Mouse (Mus musculus): Measurements from ENCODE around the gene Cdk2ap2. TPM values are rescaled to one million over a fixed set of nuclear protein-coding genes. Genes with fewer than 3 reads are reported as not detected.
A peak's percentile ranks its signal among the peaks of the same experiment; 100 is the strongest.
"Not testable (repeated sequence)": the region's sequence is repeated elsewhere in the genome, so short reads cannot be mapped to it uniquely, and the experiment has no call there.

The Cdk2ap2 gene
- polyA plus RNA-seq, 1 experiment, result 247 TPM

DNA sequence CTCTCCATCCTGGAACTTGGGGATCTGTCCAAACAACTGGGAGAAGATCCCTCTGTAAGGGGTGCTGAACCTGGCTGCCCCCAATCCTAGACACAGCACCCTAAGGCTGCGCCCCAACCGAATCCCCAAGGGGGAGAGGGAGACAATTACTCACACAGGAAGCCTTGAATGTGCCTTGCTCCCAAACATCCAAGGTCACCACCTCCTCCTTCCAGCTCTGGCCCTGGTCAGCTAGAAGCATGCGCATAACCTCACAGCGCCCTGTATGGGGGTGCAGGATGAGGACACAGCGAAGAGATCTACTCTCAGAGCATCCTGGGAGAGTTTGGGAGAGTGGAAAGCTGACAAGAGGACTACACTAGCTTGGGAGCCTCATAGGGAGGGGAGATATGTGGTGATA, 38.4 kb upstream of the Cdk2ap2 start:
- H3K4me3 ChIP-seq (ENCODE audit: extremely low read depth, insufficient read depth, insufficient read length), result peak overlapping the region; percentile 35; the same call in 1 of the 2 replicates
- H3K27me3 ChIP-seq (ENCODE audit: control insufficient read depth, insufficient read depth, low read length), result no peaks in the 10 kb centered on the region
- no peaks in the 10 kb centered on the region for H3K36me3 ChIP-seq (ENCODE audit: control insufficient read depth, insufficient read depth, low read length)
- peak overlapping the region; percentile 71 for H3K27ac ChIP-seq (ENCODE audit: insufficient read depth, low read length)
- DNase-seq (ENCODE audit: low read depth in 1 of 2, low spot score in 2 of 2), result no peak
- no peak for TF ChIP-seq CTCF (IDR thresholded peaks at IDR 0.05; ENCODE audit: extremely low read depth, insufficient read depth, insufficient read length, insufficient replicate concordance)
- H3K4me1 ChIP-seq (ENCODE audit: control insufficient read depth, insufficient read depth, insufficient read length), result peaks cover 2% of the 10 kb centered on the region; the same call in 1 of the 2 replicates
- WGBS, result 88% methylated on average over 5 of the region's 5 CpGs

DNA sequence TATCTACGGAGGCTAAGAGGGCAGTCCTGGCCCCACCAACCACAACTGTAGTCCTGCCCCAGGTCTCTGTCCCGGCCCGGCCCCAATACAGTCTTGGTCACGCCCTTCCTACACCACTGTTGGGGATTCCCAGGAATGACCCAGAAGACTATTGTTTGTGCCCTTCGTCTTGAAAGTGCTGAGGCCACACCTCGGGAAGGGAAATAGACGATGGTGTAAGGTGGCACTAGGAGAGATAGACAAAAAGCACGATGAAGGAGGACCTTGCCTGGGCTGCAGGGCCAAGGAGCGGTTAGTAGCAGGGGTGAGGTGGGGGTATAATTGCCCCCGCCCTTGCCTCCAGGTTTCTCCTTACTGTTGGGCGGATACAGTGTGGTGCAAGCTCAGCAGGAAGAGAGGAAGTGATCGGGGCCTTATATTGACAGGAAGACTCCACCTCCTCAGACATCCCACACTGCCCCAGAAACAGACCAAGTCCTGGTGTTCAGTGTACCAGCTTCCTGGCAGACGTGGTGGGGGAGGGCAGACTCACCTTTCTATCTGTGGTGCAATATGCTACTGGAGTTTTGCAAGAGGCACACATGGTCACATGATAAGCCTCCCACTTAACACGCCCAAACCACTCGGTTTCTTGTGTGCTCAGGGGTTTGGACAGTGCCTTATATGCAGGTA, 37.8 kb upstream of the Cdk2ap2 start, which contains the start of gene Gstp3:
Gene Gstp3 (minus strand): TSS at position 501 of the 672 bp plus-strand sequence.
- Histone ChIP-seq H3K36me3 (ENCODE audit: control insufficient read depth, insufficient read depth, low read length) (no peaks in the 10 kb centered on the region), H3K4me3 (ENCODE audit: extremely low read depth, insufficient read depth, insufficient read length) (peak within 1 kb of the TSS; percentile 35; the same call in 1 of the 2 replicates), H3K27me3 (ENCODE audit: control insufficient read depth, insufficient read depth, low read length) (no peaks in the 10 kb centered on the region), H3K4me1 (ENCODE audit: control insufficient read depth, insufficient read depth, insufficient read length) (peaks cover 2% of the 10 kb centered on the region; the same call in 1 of the 2 replicates), H3K27ac (ENCODE audit: insufficient read depth, low read length) (peak within 1 kb of the TSS; percentile 71)
- no peak for TF ChIP-seq POLR2A (IDR thresholded peaks at IDR 0.05; ENCODE audit: low read depth, low read length)
- no peak for TF ChIP-seq CTCF (IDR thresholded peaks at IDR 0.05; ENCODE audit: extremely low read depth, insufficient read depth, insufficient read length, insufficient replicate concordance)
- 35% methylated on average over 15 of the region's 15 CpGs for WGBS
- no peak for DNase-seq (ENCODE audit: low read depth in 1 of 2, low spot score in 2 of 2)

DNA sequence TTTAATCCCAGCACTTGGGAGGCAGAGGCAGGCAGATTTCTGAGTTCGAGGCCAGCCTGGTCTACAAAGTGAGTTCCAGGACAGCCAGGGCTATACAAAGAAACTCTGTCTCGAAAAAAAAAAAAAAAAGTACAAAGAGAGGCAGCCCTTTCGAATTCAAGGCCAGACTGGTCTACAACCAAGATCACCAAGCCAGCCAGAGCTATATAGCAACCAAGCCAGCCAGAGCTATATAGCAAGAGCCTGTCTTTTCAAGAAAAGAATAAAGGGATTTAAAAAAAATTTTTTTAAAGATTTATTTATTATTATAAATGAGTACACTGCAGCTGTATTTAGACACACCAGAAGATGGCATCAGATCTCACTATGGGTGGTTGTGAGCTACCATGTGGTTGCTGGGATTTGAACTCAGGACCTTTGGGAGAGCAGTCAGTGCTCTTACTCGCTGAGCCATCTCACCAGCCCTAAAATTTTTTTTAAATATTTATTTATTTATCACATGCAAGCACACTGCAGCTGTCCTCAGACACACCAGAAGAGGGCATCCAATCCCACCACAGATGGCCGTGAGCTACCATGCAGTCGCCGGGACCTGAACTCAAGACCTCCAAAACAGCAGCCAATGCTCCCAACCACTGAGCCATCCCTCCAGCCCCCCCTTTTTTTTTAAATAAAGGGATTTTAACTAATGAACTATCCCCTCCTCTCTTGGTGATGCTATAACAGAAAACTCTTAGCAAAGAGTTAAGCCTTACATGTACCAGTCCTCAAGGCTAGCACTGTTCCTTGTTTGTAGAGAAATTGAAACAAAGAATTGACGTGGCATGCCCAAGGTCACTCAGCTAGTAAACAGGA, 36.7 kb upstream of the Cdk2ap2 start:
- not testable (repeated sequence) for H3K36me3 ChIP-seq (ENCODE audit: control insufficient read depth, insufficient read depth, low read length); H3K4me3 ChIP-seq (ENCODE audit: extremely low read depth, insufficient read depth, insufficient read length); DNase-seq (ENCODE audit: low read depth in 1 of 2, low spot score in 2 of 2); H3K4me1 ChIP-seq (ENCODE audit: control insufficient read depth, insufficient read depth, insufficient read length); H3K27me3 ChIP-seq (ENCODE audit: control insufficient read depth, insufficient read depth, low read length)
- 86% methylated on average over 8 of the region's 8 CpGs for WGBS
- peak overlapping the region; percentile 71; the same call in 1 of the 2 replicates for H3K27ac ChIP-seq (ENCODE audit: insufficient read depth, low read length)

DNA sequence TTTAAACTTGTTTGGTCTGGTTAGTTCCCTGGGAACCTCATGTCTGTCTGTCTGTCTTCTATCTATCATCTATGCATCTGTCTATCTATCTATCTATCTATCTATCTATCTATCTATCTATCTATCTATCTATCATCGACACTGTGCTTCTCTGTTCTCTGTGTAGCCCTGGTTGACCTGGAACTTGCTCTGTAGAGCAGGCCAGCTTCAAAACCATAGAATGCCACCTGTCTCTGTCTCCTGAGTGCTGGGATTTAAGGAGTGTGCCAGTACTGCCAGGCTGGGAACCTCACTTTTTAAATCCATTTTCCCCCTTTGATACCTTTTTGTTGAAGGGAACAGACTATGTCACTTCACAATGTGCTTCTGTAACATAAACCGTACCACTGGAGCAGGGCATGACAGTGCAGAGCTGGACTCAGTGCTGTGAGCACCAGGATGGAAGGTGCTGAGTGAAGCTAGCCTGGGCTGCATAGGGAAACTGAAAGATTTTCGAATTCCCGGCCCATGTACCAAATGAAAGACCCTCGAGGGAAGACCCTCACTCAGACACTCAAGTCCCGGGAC, 36.0 kb upstream of the Cdk2ap2 start:
- 70% methylated on average over 6 of the region's 6 CpGs for WGBS
- H3K27me3 ChIP-seq (ENCODE audit: control insufficient read depth, insufficient read depth, low read length), result no peaks in the 10 kb centered on the region
- no peak overlapping the region; the same call in 1 of the 2 replicates for H3K4me3 ChIP-seq (ENCODE audit: extremely low read depth, insufficient read depth, insufficient read length)
- no peak for DNase-seq (ENCODE audit: low read depth in 1 of 2, low spot score in 2 of 2)
- peaks cover 2% of the 10 kb centered on the region; the same call in 1 of the 2 replicates for H3K4me1 ChIP-seq (ENCODE audit: control insufficient read depth, insufficient read depth, insufficient read length)
- H3K27ac ChIP-seq (ENCODE audit: insufficient read depth, low read length), result peak overlapping the region; percentile 42
- no peaks in the 10 kb centered on the region for H3K36me3 ChIP-seq (ENCODE audit: control insufficient read depth, insufficient read depth, low read length)
- TF ChIP-seq CTCF (IDR thresholded peaks at IDR 0.05; ENCODE audit: extremely low read depth, insufficient read depth, insufficient read length, insufficient replicate concordance) (no peak), POLR2A (IDR thresholded peaks at IDR 0.05; ENCODE audit: low read depth, low read length) (no peak)

DNA sequence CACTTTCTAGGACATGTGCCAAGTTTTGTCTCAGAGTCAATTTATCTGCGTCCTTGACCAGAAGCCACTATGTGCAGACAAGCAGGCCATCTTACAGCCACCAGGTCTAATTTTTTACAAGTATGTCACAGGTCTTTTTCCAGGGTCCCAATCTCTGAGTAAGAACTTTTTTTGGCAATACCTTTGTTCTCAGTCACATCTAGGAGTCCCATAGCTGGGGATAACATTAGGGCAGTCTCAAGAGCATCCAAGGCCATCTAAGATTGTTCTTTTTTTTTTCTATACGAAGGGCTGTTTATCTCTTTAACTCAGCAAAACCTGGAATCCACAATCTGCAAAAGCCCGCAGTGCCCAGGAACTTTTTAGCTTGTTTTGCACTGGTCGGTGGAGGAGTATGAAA, 33.6 kb upstream of the Cdk2ap2 start:
- H3K27ac ChIP-seq (ENCODE audit: insufficient read depth, low read length); DNase-seq (ENCODE audit: low read depth in 1 of 2, low spot score in 2 of 2); H3K36me3 ChIP-seq (ENCODE audit: control insufficient read depth, insufficient read depth, low read length); H3K27me3 ChIP-seq (ENCODE audit: control insufficient read depth, insufficient read depth, low read length); H3K4me1 ChIP-seq (ENCODE audit: control insufficient read depth, insufficient read depth, insufficient read length); H3K4me3 ChIP-seq (ENCODE audit: extremely low read depth, insufficient read depth, insufficient read length): not testable (repeated sequence)
- 49% methylated on average over 4 of the region's 4 CpGs for WGBS

DNA sequence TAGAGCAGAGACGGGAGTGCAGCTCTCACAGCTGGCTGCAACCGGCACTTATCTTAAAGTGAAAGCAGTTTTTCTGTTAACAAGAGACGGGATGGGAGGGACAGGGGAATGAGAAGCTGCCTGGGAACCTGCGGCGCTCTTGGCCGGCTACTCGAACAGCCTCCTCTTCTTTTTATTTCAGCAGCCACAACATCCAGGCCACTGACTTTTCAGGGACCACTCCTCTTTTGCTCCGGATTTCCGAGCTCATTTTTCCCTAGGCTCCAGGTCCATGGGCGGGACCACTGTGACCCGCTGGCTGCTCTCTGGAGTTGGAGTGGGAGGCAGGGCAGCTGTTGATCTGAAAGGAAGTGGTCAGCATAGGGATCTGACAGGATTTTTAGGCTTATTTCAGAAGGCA, 32.5 kb upstream of the Cdk2ap2 start:
- 9% methylated on average over 7 of the region's 11 CpGs for WGBS
- DNase-seq (ENCODE audit: low read depth in 1 of 2, low spot score in 2 of 2), result not testable (repeated sequence)

DNA sequence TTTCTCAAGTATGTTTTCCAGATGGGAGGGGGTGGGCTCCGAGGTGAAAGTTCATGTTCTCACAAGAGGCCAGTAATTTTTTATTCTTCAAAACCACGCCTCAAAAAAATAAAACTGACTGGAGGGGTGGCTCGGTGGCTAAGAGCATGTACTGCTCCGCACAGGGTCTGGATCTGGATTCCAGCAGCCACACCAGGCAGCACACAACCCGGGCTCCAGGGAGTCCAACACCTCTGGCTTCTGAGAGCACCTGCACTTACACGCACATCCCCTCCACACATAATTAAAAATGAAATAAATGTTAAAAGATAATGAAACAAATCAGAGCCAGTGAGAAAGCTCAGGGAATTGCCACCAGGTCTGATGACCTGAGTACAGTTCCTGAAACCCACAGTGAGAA, 30.7 kb upstream of the Cdk2ap2 start:
- no peak for TF ChIP-seq POLR2A (IDR thresholded peaks at IDR 0.05; ENCODE audit: low read depth, low read length)
- H3K27me3 ChIP-seq (ENCODE audit: control insufficient read depth, insufficient read depth, low read length), result no peaks in the 10 kb centered on the region
- H3K4me1 ChIP-seq (ENCODE audit: control insufficient read depth, insufficient read depth, insufficient read length), result peaks cover 6% of the 10 kb centered on the region; the same call in 1 of the 2 replicates
- DNase-seq (ENCODE audit: low read depth in 1 of 2, low spot score in 2 of 2), result no peak
- H3K27ac ChIP-seq (ENCODE audit: insufficient read depth, low read length), result peak overlapping the region; percentile 69
- 36% methylated on average over 6 of the region's 6 CpGs for WGBS
- peak overlapping the region; percentile 16; the same call in 1 of the 2 replicates for H3K4me3 ChIP-seq (ENCODE audit: extremely low read depth, insufficient read depth, insufficient read length)
- H3K36me3 ChIP-seq (ENCODE audit: control insufficient read depth, insufficient read depth, low read length), result no peaks in the 10 kb centered on the region

More for the DNA sequence above, 32.5 kb upstream of the Cdk2ap2 start:
- H3K36me3 ChIP-seq (ENCODE audit: control insufficient read depth, insufficient read depth, low read length); H3K27me3 ChIP-seq (ENCODE audit: control insufficient read depth, insufficient read depth, low read length); H3K4me1 ChIP-seq (ENCODE audit: control insufficient read depth, insufficient read depth, insufficient read length); H3K27ac ChIP-seq (ENCODE audit: insufficient read depth, low read length); H3K4me3 ChIP-seq (ENCODE audit: extremely low read depth, insufficient read depth, insufficient read length): not testable (repeated sequence)
